Mouse (Mus musculus): ENCODE data around the gene Abcg8. TPM values are rescaled to one million over a fixed set of nuclear protein-coding genes. Genes with fewer than 3 reads are reported as not detected.

The Abcg8 gene
- polyA plus RNA-seq, 1 experiment from 2014 or later, result not detected

DNA sequence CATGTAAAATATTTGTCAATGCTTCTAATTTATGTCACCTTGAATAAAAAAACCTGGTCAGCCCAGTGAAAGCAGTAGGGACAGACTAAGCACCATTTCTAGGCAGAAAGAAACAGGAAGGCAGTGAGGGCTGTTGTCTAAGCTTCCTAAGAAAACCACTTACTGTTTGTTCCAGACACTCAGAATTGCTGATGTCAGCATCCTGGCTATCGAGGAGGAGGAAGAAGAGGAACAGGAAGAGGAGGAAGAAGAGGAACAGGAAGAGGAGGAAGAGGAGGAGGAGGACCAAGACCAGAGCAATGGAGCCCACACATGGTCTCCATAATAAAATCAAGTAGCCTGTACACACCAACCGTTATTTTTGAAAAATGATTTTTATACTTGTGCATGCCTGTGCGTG lies 43.0 kb downstream of the Abcg8 start:
- H3K27ac ChIP-seq, result no peak overlapping the region
- H3K4me2 ChIP-seq (replicated peaks), result no peak overlapping the region
- H3K36me3 ChIP-seq, result peaks cover 48% of the 10 kb centered on the region
- H3K4me1 ChIP-seq, result no peaks in the 10 kb centered on the region
- 80% methylated on average over 3 of the region's 3 CpGs for WGBS
- H3K4me3 ChIP-seq, result no peak overlapping the region
- no peaks in the 10 kb centered on the region for H3K9me3 ChIP-seq
- no peaks in the 10 kb centered on the region for H3K27me3 ChIP-seq
- no peak overlapping the region for H3K9ac ChIP-seq
- ATAC-seq (ENCODE audit: low FRiP score, low read depth), result no peak

DNA sequence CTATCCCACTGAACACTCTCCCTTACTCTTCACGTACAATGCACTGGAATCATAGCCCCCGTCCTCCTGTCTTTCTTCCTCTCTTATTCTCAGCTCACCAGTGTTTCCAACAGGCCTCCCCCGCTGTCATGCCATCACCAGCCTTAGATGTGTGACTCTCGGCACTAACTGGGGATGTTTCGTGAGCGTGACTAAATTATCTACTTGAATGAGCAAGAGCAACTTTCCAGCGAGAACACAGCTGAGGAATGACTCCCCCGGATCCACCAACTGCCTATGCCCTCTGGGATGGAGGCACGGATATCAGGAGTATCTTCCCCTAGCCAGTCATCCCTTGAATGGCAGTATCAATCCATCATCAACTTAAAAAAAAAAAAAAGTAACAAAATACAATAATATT lies 47.9 kb downstream of the Abcg8 start:
- no peak overlapping the region for H3K4me3 ChIP-seq
- H3K27me3 ChIP-seq, result no peaks in the 10 kb centered on the region
- peaks cover 66% of the 10 kb centered on the region for H3K36me3 ChIP-seq
- no peak overlapping the region for H3K9ac ChIP-seq
- H3K4me2 ChIP-seq (replicated peaks), result no peak overlapping the region
- ATAC-seq (ENCODE audit: low FRiP score, low read depth), result no peak
- H3K9me3 ChIP-seq, result no peaks in the 10 kb centered on the region
- H3K27ac ChIP-seq, result no peak overlapping the region
- no peaks in the 10 kb centered on the region for H3K4me1 ChIP-seq
- WGBS, result 90% methylated on average over 9 of the region's 9 CpGs

DNA sequence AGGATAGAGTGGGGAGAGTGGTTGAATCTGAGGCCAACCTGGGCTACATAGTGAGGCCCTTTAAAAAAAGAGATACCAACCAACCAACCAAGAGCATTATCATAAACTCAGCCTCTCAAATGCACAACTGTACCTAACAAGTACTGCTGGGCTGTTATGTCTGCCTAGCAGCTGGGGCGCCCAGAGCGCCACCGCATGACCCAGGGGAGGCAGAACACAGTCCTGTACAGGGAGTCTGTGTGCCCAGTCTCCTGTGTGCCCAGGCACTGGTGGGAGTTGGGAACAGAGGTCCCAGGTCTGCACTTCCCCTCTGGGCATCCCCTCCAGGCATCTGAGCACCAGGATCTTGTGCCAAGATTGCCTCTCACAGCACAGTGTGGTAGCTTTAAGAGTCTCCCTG lies 49.1 kb downstream of the Abcg8 start:
- no peaks in the 10 kb centered on the region for H3K9me3 ChIP-seq
- no peak overlapping the region for H3K9ac ChIP-seq
- 100% methylated on average over 3 of the region's 3 CpGs for WGBS
- no peak overlapping the region for H3K4me3 ChIP-seq
- H3K27ac ChIP-seq, result no peak overlapping the region
- H3K36me3 ChIP-seq, result peaks cover 69% of the 10 kb centered on the region
- H3K4me2 ChIP-seq (replicated peaks), result no peak overlapping the region
- no peaks in the 10 kb centered on the region for H3K27me3 ChIP-seq
- ATAC-seq (ENCODE audit: low FRiP score, low read depth), result no peak
- H3K4me1 ChIP-seq, result no peaks in the 10 kb centered on the region

DNA sequence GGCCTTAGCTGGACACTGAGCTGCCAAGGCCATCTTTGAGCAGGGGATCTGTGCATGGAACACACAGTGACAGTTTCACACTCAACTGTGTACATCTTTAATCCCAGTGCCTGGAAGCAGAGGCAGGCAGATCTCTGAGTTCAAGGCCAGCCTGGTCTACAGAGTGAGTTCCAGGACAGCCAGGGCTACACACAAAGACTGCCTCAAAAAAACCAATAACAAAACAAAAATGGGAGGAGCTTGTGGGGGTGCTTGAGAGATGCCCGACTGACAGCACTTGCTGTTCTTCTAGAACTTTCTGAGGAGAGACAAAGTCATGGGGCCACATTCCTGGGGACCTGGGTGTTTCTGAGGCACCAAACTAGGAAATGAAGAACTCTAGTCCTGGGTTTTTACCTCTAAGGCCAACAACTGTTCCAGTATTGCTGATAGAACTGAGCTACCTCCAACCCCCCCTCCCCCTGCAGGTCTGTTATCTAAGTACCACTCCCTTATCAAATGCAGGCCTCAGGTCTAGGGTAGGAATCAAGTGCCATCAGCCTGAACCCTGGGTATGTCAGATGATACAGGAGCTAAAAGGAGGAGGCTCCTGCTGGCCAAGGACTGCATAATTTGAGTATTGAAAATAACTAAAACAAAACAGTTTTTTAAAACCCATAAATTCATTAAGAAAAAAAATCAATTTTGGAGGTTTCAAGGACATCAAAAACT lies 52.3 kb downstream of the Abcg8 start:
- H3K36me3 ChIP-seq, result peaks cover 66% of the 10 kb centered on the region
- H3K9ac ChIP-seq, result no peak overlapping the region
- WGBS, result 73% methylated on average over 1 of the region's 1 CpGs
- H3K27me3 ChIP-seq, result no peaks in the 10 kb centered on the region
- H3K4me3 ChIP-seq, result no peak overlapping the region
- no peaks in the 10 kb centered on the region for H3K9me3 ChIP-seq
- H3K4me2 ChIP-seq (replicated peaks), result no peak overlapping the region
- no peak for ATAC-seq (ENCODE audit: low FRiP score, low read depth)
- H3K4me1 ChIP-seq, result no peaks in the 10 kb centered on the region
- H3K27ac ChIP-seq, result no peak overlapping the region

DNA sequence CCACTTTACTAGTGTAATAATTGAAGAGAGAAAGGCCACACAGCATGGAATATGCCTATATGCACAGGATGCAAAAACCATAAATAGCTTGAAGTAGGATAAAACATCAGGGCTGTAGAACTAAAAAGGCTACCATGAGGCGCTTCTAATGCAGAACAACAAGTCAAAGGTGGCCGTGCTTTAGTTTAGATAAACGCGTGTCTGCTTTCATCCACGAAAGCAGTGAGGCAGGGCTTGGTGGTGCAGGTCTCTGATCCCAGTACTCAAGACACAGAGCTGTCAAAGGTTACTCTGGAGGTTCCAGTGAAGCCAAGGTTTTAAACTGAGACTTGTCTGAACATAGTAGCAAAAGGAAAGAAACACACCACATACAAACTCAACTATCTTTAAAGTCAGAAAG lies 53.0 kb downstream of the Abcg8 start:
- no peaks in the 10 kb centered on the region for H3K9me3 ChIP-seq
- no peaks in the 10 kb centered on the region for H3K27me3 ChIP-seq
- no peaks in the 10 kb centered on the region for H3K4me1 ChIP-seq
- no peak overlapping the region for H3K4me2 ChIP-seq (replicated peaks)
- WGBS, result 89% methylated on average over 5 of the region's 5 CpGs
- no peak overlapping the region for H3K9ac ChIP-seq
- peaks cover 62% of the 10 kb centered on the region for H3K36me3 ChIP-seq
- no peak overlapping the region for H3K27ac ChIP-seq
- no peak for ATAC-seq (ENCODE audit: low FRiP score, low read depth)
- no peak overlapping the region for H3K4me3 ChIP-seq

DNA sequence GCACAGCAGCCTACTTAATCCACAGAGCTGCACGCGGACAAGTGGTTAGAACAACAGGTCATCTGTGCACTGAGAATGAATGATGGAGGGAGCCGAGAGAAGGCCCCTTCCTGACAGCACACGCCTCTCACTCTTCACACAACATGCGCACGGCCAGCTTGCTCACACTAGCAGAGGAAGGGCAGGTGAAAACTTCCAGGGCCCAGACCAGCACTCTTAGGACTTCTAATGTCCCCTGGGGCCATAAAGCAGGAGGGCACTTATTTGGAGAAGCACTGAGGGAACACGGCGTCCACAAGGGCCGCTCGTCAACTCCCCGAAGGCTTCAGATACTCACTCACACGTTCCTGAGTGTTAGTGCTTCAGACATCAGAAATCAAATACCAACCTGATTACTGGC lies 55.3 kb downstream of the Abcg8 start:
- no peaks in the 10 kb centered on the region for H3K9me3 ChIP-seq
- H3K27ac ChIP-seq, result no peak overlapping the region
- peaks cover 47% of the 10 kb centered on the region for H3K36me3 ChIP-seq
- no peak overlapping the region for H3K4me3 ChIP-seq
- ATAC-seq (ENCODE audit: low FRiP score, low read depth), result no peak
- no peak overlapping the region for H3K9ac ChIP-seq
- H3K4me1 ChIP-seq, result no peaks in the 10 kb centered on the region
- H3K27me3 ChIP-seq, result no peaks in the 10 kb centered on the region
- H3K4me2 ChIP-seq (replicated peaks), result no peak overlapping the region
- 83% methylated on average over 12 of the region's 12 CpGs for WGBS

DNA sequence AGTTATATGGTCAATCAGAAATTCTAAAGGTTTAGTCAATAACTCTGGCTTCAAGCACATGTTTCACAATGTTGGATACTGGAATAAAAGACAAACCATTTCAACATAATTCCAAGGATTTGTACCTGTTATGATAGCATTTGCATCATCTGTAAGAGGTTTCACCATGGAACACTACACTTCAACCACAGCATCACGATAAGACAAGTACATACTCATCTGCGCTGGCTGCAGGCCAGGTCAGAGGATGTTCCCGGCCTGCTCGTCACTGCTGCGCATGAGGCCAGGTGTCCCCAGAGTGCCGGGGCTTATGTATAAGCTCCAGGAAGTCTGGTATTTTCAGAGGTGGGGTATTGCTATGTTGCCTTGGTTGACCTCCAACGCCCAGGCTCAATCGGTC lies 56.5 kb downstream of the Abcg8 start:
- H3K27me3 ChIP-seq, result no peaks in the 10 kb centered on the region
- WGBS, result 91% methylated on average over 8 of the region's 8 CpGs
- no peak overlapping the region for H3K4me3 ChIP-seq
- no peaks in the 10 kb centered on the region for H3K9me3 ChIP-seq
- peaks cover 43% of the 10 kb centered on the region for H3K36me3 ChIP-seq
- H3K4me2 ChIP-seq (replicated peaks), result no peak overlapping the region
- no peak for ATAC-seq (ENCODE audit: low FRiP score, low read depth)
- H3K9ac ChIP-seq, result no peak overlapping the region
- no peak overlapping the region for H3K27ac ChIP-seq
- H3K4me1 ChIP-seq, result no peaks in the 10 kb centered on the region

DNA sequence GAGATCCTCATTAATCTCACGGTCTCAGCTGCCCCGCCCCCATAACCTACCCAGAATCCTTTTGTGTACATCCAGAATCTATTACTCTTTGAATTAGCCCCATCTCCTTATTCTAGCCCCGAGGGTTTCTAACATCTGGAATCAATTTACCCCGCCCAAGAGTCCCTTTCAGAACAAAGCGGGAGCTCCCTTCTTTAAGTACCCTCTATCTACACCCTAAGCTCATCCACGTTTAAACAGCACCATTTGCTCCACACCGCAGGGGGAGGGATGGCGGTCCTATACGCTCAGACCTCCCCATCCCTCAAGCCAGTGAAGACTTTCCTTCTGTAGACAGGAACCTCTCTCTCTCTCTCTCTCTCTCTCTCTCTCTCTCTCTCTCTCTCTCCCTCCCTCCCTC lies 60.6 kb downstream of the Abcg8 start:
- peaks cover 11% of the 10 kb centered on the region; the same call in 1 of the 2 replicates for H3K4me1 ChIP-seq
- ATAC-seq (ENCODE audit: low FRiP score, low read depth), result no peak
- no peaks in the 10 kb centered on the region for H3K9me3 ChIP-seq
- no peak overlapping the region for H3K27ac ChIP-seq
- H3K4me3 ChIP-seq, result no peak overlapping the region
- H3K4me2 ChIP-seq (replicated peaks), result no peak overlapping the region
- 28% methylated on average over 9 of the region's 9 CpGs for WGBS
- H3K36me3 ChIP-seq, result peaks cover 19% of the 10 kb centered on the region
- H3K27me3 ChIP-seq, result no peaks in the 10 kb centered on the region
- no peak overlapping the region for H3K9ac ChIP-seq

DNA sequence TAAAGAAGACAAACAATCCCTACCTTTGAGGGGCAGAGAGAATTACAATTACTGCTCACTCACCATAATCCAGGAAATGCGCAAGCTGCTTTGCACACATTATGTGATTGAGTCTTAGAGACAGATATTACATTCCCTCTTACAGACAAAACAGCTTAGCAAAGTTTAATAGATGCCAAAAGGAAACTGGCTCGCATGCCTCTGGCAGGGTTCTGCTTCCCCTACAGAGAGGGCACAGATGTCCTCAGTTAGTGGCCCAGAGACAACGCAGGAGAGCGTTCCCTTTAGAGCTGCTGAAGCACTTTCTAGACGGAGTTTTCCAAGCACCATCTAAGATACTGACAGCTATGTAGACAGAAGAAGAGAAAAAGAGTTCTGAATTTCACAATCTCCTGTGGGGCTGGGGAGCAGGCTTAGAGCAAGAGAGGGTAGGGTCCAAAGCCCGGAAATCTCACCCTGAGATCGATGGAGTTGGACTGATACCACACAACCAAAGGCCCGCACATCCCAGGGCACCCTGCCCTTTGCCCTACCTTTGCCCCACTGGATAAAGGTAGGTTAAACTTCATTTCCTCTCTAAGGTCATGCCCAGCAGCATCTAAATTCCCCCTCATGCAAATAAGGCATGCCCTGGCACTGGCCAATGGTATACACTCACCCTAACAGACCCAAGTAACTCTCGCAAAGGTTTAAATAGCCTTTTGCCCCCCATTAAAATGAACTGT lies 62.1 kb downstream of the Abcg8 start:
- Histone ChIP-seq H3K4me2 (replicated peaks) (no peak overlapping the region), H3K36me3 (peaks cover 15% of the 10 kb centered on the region), H3K4me3 (no peak overlapping the region), H3K4me1 (peaks cover 11% of the 10 kb centered on the region; the same call in 1 of the 2 replicates), H3K27me3 (no peaks in the 10 kb centered on the region), H3K9me3 (no peaks in the 10 kb centered on the region), H3K9ac (no peak overlapping the region), H3K27ac (peak overlapping the region; percentile 44; the same call in 1 of the 2 replicates)
- ATAC-seq (ENCODE audit: low FRiP score, low read depth), result no peak
- 56% methylated on average over 9 of the region's 9 CpGs for WGBS

DNA sequence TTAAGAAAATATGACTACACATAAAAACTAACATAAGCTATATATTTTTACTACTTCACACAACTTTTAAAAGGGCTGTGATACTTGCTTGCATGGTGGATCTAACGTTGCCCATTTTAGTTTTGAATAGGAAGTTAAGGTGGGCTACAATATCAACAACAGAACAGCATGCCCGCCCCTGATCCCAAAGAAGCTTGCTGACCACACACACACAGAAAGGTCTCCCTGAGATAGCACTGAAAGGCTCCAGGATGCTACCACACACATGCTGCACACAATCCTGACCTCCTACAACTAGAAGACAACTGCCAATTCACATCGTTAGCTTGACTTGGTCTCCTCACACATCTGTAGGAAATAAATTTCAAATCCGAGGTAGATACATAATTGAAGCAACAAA lies 68.2 kb downstream of the Abcg8 start:
- 74% methylated on average over 4 of the region's 4 CpGs for WGBS
- ATAC-seq (ENCODE audit: low FRiP score, low read depth), result no peak

DNA sequence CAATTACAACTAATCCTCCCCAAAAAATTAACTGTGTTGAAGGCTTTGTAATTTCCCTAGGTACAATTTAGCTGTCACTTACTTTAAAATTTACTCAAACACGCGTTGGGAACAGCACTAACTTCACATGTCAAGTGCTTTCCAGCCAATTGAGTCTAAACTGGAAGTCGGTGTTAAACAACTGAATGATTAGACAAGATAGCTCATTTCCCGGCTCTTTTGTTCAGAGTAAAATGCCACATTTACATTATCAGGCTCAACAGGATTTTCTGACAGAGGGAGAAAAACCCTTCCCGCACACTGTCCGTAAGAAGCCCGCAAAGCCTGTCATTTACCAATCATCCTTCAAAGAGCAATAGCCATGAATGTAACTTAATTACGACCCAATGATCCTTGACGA lies 68.9 kb downstream of the Abcg8 start:
- Histone ChIP-seq H3K4me1 (no peaks in the 10 kb centered on the region), H3K9me3 (no peaks in the 10 kb centered on the region)

More for the DNA sequence above, 68.2 kb downstream of the Abcg8 start:
- Histone ChIP-seq H3K4me3 (no peak overlapping the region), H3K4me2 (replicated peaks) (no peak overlapping the region), H3K27me3 (no peaks in the 10 kb centered on the region), H3K36me3 (peaks cover 15% of the 10 kb centered on the region), H3K27ac (no peak overlapping the region), H3K9me3 (no peaks in the 10 kb centered on the region), H3K9ac (no peak overlapping the region), H3K4me1 (no peaks in the 10 kb centered on the region)

DNA sequence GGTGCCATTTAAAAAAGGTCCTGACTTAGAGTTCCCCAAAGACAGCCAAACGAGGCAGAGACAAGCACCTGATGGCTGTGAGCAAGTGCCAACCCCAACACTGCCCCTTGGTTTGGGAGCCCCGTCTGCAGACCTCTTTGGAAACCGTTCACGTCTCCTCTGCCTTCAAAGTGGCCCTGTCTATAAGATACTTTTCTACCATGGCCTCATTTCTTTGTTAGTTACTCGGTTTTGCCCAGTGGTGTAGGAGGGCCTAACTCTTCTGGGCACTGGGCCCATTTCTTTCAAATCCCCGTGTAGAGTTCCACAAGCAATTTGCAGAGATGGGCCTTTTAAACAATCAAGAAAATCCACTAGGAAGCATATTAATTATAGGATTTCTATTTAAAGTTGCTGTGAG lies 71.1 kb downstream of the Abcg8 start:
- no peaks in the 10 kb centered on the region for H3K9me3 ChIP-seq
- peaks cover 37% of the 10 kb centered on the region for H3K36me3 ChIP-seq
- no peak overlapping the region for H3K27ac ChIP-seq
- no peak overlapping the region for H3K4me2 ChIP-seq (replicated peaks)
- no peaks in the 10 kb centered on the region for H3K4me1 ChIP-seq
- ATAC-seq (ENCODE audit: low FRiP score, low read depth), result no peak
- no peaks in the 10 kb centered on the region for H3K27me3 ChIP-seq
- no peak overlapping the region for H3K4me3 ChIP-seq
- H3K9ac ChIP-seq, result no peak overlapping the region
- WGBS, result 83% methylated on average over 6 of the region's 6 CpGs

More for the DNA sequence above, 68.9 kb downstream of the Abcg8 start:
- ATAC-seq (ENCODE audit: low FRiP score, low read depth), result no peak
- Histone ChIP-seq H3K27me3 (no peaks in the 10 kb centered on the region), H3K4me3 (no peak overlapping the region), H3K9ac (no peak overlapping the region), H3K27ac (no peak overlapping the region), H3K36me3 (peaks cover 18% of the 10 kb centered on the region), H3K4me2 (replicated peaks) (no peak overlapping the region)
- 77% methylated on average over 9 of the region's 9 CpGs for WGBS

Data from limb, embryonic 13.5 days (tissue).